Mouse (Mus musculus) cerebellum, adult 11-12 months (tissue): ENCODE measurements around the gene Npl.

Source experiments
- DNase-seq: peaks from one replicate; pipeline ENCODE4 v3.0.0; 2022

Gene Npl

DNA sequence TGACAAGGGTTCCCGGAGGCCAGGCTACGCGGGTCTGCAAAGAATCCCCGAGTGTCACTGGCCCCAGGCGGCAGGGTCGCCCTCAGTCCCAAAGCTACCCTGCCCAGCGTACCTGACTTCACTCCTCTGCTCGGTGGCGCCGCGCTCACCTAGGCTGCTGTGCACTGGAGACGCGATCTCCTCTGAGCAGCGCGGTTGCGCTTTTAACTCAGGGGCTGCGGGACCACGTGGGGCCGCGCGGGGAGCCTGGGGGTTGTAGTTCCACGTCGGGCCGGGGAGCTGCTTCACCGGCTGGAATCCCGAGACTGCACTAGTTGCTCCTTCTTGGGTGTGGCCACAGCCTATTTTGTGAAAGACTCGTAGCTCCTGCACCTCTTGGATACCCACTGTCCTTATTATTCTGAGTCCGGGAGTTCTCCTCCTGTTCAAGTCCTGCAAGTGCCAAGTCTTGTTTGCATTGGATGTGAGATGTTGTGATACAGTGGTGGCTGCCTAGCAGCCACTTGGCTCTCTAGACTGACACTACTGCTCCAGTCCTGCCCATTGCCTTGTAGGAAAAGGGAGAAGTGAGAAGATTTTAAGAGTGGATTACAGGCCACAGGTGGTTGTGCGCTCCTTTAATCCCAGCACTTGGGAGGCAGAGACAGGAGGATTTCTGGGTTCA is at the start of gene Npl:
Npl (minus strand) TSS at position 510 of the 664 bp plus-strand sequence.
- no peak for DNase-seq

DNA sequence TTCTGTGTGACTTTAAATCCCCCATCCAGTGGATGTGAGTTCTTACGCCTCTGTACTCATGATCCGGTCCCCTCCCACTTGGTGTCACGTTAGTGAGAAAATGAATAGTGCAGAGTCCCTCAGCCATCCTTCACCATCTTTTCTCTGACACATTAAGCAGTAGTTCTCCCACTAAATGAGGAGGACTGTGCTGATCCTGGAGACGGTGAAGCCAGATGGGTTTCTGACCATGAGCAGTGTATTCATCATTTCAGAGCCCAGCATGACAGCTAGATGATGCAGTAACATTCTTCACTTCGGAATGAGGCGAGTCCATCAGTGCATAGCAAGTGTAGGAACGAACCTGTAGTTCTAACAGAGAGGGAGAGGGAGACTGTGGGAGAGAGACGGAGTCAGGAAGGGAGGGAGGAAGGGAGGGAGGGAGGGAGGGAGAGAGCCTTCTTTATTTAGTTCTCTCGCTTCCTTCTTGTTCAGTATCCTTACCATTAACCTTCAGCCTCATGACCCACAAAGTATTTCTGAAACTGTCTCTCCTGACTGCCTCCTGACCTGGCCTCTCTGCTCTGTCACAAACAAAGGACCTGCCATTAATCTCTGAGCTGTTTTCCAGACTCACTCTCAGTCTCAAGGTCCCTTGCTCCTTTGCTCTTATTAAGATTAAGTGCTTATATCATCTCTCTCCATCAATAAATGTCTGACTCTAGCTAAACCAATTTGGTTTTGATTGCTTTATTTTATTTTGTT is 49.6 kb upstream of the Npl start:
- DNase-seq = no peak

DNA sequence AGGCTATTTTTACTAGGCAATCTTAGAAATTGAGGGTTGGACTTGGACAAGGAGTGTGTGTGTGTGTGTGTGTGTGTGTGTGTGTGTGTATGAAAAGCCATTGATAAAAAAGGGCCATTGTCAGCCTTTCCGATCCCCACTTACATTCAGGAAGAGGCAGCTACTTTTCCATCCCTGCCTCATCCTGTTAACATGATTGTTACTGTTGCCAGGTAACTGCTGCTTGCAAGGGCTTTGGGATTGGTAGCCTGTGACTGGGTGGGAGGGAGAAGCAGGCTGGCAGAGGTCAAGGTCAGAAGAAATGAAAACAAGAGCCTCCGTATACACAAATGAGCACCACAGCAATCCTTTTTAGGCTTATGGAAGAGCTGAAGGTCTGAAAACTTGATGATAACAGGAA is 48.9 kb upstream of the Npl start:
- DNase-seq = no peak

GRCm38 (mm10) chr1:153593678-153594077 is 43.8 kb upstream of the Npl start:
- no peak for DNase-seq

DNA sequence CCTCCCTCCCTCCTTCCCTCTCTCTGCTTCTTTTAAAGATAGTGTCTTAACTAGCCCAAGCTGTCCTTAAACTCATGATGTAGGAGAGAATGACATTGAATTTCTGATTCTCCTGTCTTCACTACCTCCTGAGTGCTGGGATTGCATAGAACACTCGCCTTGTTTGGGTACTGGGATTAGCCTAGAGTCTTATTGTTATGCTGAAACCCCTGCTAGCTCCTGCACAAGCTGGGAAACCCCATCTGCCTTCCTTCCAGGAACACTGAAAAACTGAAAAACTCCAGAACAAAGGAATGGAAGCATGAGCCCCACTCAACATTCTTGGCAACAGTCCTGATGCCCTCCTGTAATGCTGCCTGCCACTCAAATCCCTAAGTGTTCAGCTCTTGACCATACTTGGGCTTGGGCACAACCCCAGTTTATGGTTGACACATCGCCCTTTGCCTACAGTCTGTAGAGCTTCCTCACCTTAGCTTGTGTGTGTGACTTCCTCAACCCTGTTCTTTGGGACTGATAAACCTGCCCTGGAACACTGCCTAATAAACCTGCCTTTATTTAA is 40.4 kb upstream of the Npl start:
- DNase-seq = no peak

DNA sequence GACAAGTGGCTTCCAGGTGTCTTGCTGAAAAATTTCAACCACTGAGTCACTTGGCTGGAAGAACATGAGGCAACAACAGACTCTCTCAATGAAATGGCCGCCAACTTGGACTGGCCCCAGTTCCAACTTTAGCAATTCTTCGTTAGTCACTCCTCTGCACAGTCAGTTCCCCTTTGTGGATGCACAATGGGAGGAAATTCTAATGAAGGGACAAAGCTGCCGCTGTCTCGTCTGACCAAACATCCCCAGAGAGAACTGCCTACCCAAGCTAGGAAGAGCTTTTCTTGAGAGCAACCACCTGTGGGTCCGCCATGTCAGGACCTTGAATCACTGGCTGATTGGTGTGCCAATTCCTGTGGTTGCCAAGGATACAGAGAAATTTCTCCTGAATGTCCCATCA is 38.1 kb upstream of the Npl start:
- DNase-seq = no peak

DNA sequence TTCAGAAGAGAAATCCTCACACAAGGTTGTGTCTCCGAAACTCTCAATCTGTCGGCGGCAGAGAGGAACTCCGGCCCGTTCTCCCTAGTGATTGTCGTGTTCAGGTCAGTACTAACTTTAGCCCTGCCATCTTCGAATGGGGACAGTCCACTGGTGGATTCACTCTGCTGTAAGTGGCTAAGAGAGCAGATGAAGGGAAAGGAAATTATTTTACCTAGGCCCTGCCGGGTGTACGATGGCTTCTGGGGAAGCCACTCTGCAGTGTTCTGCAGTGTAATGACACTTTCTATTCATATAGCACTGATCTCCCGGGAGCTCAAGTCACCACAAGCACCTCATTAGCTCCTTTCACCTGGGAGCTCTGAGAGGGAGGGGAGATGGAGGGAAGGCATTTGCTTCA is 37.0 kb upstream of the Npl start:
- no peak for DNase-seq

DNA sequence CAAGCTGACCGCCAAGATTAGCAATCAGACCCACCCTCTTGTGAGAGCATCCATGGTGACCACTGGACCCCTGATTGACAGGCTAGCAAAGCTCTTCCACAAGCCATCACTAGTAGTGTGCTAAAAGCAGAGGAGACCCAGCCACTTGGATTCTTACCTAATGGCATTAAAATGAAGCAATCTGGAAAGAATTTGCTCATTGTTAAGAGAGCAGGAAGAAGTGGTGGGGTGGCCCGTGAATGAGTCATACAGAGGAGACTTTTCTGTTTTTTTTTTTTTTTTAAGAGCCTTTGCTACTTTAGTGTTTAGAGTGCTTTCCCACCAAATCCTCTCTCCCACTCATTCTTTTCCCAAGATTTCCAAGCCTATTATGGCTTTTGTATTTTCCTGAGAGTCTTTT is 35.9 kb upstream of the Npl start:
- no peak for DNase-seq

GRCm38 (mm10) chr1:153583189-153583588 is 33.3 kb upstream of the Npl start:
- no peak for DNase-seq

DNA sequence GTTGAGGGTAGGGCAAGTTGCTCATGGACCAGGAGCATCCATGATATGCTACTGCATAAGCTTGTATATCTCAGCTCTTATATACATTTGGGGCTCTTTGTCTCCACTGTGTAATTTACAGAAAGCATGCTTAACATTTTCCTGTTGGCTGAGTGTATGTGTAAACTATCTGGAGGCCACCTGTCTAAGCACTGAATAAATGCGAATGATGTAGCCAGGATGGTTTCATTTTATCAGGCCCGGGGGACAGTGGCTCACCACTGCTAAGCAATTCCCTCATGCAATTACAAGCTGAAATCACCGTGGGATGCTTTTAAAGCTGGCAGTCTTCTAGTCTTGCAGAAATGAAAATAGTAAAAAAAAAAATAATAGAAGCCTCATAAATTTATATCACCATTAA is 24.9 kb upstream of the Npl start:
- DNase-seq = no peak

DNA sequence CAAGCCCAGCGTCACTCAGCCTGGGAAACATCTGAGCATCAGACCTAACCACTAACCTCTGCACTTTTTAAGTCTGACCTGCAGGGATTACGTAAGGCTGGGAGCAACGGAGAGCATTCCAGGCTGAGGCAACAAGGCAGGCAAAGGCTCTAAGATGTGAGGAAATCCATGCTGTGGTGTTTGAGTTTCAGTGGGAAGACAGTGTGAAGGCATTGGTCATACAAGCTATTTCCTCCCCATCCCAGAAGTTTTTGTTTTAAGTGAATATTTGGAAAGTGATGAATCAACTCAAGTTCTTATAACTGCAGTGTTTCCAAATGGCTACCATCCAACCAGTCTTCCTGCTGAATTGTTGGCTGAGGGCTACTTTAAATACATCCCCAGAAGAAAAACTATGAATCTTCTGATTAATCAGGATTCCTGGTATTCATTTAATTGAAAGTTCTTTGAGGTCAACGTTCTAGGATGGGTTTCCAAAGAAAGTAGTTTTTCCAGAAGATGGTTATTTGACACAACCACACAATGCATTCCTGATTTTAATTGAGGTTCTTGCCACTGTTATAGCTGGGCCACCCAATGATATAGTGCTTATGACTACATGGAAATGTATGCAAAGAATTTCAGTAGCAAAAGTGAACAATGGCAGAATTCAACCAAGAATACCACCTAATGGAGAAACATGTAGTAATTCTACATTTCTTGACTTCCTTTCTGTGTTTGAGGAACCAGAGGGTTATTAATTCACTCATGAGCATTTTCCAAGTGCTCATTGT is 22.6 kb upstream of the Npl start:
- no peak for DNase-seq

DNA sequence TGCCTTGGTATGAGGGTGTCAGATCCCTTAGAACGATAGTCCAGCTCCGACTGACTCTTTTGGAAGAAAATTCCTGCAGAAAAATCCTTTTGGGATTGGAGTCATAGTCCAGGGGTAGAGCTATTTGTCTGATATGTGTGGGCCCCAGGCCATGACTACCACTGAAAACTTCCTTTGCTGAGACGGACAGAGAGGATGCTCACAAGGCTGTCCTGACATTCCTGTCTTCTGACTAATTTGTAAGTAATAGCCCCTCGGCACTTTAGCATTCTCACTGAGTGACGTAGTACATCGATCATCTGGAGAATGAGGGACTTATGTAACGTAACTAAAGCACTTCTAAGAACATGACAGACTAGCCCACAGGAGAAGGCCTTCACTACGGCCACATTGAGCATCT is 15.9 kb upstream of the Npl start:
- DNase-seq = no peak

DNA sequence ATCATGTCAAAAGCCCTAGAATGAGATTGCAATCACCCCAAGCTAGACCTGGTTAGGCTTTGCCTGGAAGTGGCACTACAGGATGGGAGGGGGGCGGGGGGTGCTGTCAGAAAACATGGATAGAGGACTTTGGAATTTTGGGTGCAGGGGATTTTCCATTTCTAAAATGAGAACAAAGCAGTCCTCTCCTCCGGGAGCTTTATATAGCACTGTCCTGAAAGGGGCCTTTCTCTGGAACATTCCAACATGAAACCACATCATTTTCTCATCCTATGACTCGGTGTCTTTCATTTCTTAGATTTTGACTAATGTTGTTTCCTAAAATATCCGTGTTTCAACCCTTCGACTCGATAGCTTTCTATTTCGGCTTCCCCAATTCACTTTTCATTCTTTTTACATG is 14.9 kb upstream of the Npl start:
- no peak for DNase-seq

DNA sequence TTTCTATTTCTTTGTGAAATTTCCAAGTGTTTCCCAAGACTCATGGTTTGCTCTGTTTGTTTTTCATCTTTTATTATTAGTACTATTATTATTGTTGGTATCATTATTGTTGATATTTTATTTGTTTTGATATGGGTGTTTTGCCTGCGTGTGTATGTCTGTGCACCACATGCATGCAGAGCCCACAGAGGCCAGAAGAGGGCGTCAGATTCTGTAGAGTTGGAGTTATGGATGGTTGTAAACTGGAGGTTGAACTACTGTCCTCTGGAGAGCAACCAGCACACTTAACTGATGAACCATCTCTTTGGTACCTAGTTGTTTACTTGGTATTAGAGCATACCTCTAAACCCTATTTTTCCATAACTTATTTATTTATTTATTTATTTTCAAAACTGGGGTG is 13.8 kb upstream of the Npl start:
- DNase-seq = no peak

DNA sequence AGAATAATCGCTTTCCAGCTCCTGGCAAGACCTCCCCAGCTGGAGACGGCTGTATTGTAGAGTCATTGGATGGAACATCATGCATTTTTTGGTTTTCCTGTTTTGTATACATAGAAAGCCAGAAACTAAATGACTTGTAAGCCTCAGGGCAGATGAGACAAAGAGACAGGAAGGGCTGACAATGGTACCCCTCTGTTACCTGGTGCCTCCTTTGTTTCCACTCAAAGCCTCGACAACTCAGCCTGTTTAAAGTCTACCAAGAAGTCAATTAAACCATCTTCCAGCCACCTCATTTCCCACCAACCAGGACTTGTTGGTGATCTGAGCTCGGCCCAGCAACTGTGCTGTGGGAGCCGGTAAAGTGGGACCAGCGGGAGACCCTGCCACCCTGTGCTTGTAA is 11.0 kb upstream of the Npl start:
- no peak for DNase-seq

- DNase-seq = no peak
Measured at GRCm38 (mm10) chr1:153559701-153560100, 9.9 kb upstream of the Npl start.

- DNase-seq = peak; percentile 52
Measured at GRCm38 (mm10) chr1:153559126-153559647, 9.3 kb upstream of the Npl start.

DNA sequence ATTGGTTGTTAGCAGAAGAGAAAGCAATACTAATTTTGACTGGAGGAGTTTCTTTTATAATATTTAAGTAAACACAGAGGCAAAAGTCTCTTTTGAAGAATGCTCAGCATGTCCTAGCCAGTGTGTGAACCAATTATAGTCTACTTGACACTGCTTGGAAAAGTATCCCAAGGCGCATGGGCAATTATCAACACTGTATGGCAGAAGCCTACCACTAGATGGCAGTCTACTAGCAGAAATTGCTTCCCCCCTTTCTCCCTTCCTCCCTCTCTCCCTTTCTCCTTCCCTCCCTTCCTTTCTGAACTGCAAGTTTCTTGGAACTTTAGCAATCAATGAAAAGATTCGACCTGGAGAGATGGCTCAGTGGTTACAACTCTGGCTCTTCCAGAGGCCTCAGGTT is 7.1 kb upstream of the Npl start:
- DNase-seq = peak; percentile 22

GRCm38 (mm10) chr1:153556202-153556601 is 6.4 kb upstream of the Npl start:
- DNase-seq = no peak

- DNase-seq = no peak
Measured at GRCm38 (mm10) chr1:153550814-153551213, 969 bp upstream of the Npl start.

- no peak for DNase-seq
Measured at GRCm38 (mm10) chr1:153547555-153547954, 2.3 kb downstream of the Npl start.

DNA sequence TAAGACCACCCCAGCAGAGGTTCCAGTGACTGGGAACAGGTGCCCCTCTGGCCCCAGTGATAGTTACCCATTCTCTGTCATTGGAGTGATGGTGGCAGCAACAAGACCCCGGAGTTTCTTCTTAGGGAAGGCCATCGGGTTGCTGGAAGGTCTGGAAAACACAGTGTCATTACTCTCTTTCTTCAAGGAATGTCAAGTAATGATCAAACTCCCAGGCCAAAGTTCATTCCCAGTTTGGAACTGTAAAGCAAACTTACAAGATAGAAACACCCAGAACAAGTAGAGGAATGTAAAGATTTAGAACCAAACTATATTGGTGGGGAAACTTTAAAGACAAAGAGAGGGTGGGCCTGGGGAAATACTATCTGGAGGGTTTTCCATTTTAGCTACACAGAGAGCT is 4.6 kb downstream of the Npl start:
- no peak for DNase-seq

DNA sequence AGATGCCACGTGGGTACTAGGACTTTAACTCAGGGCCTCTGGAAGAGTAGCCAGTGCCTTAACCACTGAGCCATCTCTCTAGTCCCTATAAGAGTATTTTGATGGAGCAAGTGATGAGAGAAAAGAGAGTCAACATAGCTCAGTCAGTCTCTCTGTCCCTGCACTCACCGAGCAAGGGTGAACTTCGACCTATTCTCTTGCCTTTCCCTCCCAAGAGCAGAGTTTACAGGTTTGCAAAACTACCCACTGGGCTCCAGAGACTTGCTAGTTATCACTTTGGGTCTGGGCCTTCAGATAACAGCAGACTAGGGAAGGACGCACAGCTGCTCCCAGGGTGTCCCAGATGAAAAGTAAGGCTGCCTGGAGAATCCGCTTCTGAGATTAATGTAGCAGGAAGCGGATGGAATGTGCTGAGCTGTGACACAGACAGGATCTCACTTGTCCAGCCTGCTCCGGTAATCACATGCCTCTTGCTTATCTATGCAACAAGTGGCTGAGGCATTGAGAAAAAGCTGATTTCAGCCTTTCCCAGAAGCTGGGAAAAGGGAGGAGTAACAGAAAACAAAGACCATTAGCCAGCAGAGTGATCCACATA is 7.0 kb downstream of the Npl start:
- DNase-seq = no peak
